Mouse (Mus musculus) spleen, adult 2 months (tissue): ENCODE measurements at regions not wholly inside any gene's neighbourhood (a gene's known extent, or its start where the extent isn't known, plus 50 kb on each side); places are given as distances from the start of the nearest gene placed in this dataset.
A peak's percentile ranks its signal among the peaks of the same experiment; 100 is the strongest.

ENCODE experiments used
- DNase-seq, 2 experiments: peaks; one replicate each; pipeline versions ENCODE4 v3.0.0 to v3.0.0-alpha.2; 2012 to 2021; ENCODE audit warnings: low spot score in 2 of 2, low read depth in 1 of 2
- H3K27ac ChIP-seq: fragments of 200-500 bp; 2 replicates; pipeline ENCODE4 v1.5.1; 2012; ENCODE audit warnings: low read length, inconsistent platforms; ENCODE audit not compliant: insufficient read depth
- H3K27me3 ChIP-seq: fragments of 200-500 bp; 2 replicates; pipeline ENCODE4 v1.6.1; 2012; ENCODE audit warnings: mild to moderate bottlenecking, moderate library complexity, low read length, inconsistent platforms; ENCODE audit not compliant: control insufficient read depth, insufficient read depth
- H3K36me3 ChIP-seq: fragments of 200-500 bp; 2 replicates; pipeline ENCODE4 v1.6.1; 2012; ENCODE audit warnings: mild to moderate bottlenecking, low read length, inconsistent platforms; ENCODE audit not compliant: control insufficient read depth, insufficient read depth
- H3K4me1 ChIP-seq: fragments of 200-500 bp; 2 replicates; pipeline ENCODE4 v1.6.1; 2011; ENCODE audit warnings: inconsistent platforms; ENCODE audit not compliant: control insufficient read depth, insufficient read depth, insufficient read length
- H3K4me3 ChIP-seq: fragments of 200-500 bp; 2 replicates; pipeline ENCODE4 v1.5.1; 2011; ENCODE audit warnings: mild to moderate bottlenecking, inconsistent platforms; ENCODE audit not compliant: insufficient read depth, insufficient read length; ENCODE audit errors: extremely low read depth
- CTCF ChIP-seq: fragments of 200-500 bp; IDR thresholded peaks from 2 replicates; pipeline ENCODE4 v1.5.1; 2011; ENCODE audit warnings: mild to moderate bottlenecking, inconsistent platforms; ENCODE audit not compliant: insufficient read depth, insufficient read length, insufficient replicate concordance; ENCODE audit errors: extremely low read depth
- POLR2A ChIP-seq: fragments of 200-500 bp; IDR thresholded peaks from 2 replicates; pipeline ENCODE4 v1.6.1; 2011; ENCODE audit warnings: low read depth, low read length, inconsistent platforms
- WGBS: fragments of 180-500 bp; shearing (Covaris S2); methylation state at CpG from one replicate; pipeline ENCODE4 v1.1.7; 2018; 5-methylcytosine and 5-hydroxymethylcytosine counted together

GRCm38 (mm10) chr11:32136066-32136465, 64.0 kb downstream of the Il9r start:
- Histone ChIP-seq H3K4me3 (no peak overlapping the region), H3K4me1 (no peaks in the 10 kb centered on the region), H3K36me3 (no peaks in the 10 kb centered on the region), H3K27ac (no peak overlapping the region), H3K27me3 (no peaks in the 10 kb centered on the region)
- no peak for DNase-seq
- whole genome bisulfite sequencing = 81% methylated on average over 5 of the region's 5 CpGs
- TF ChIP-seq POLR2A = no peak
- TF ChIP-seq CTCF = no peak

- H3K4me3 ChIP-seq = no peak overlapping the region
- DNase-seq = no peak
- no peaks in the 10 kb centered on the region for H3K4me1 ChIP-seq
- no peak for TF ChIP-seq POLR2A
- TF ChIP-seq CTCF = no peak
- H3K27ac ChIP-seq = no peak overlapping the region
- no peaks in the 10 kb centered on the region for H3K27me3 ChIP-seq
- WGBS = 88% methylated on average over 7 of the region's 7 CpGs
- no peaks in the 10 kb centered on the region for H3K36me3 ChIP-seq
Observed at GRCm38 (mm10) chr11:32133996-32134395, 66.1 kb downstream of the Il9r start.

- 56% methylated on average over 3 of the region's 3 CpGs for WGBS
- TF ChIP-seq CTCF (no peak), POLR2A (no peak)
- no peak overlapping the region for H3K4me3 ChIP-seq
- H3K4me1 ChIP-seq = no peaks in the 10 kb centered on the region
- no peaks in the 10 kb centered on the region for H3K36me3 ChIP-seq
- no peaks in the 10 kb centered on the region for H3K27me3 ChIP-seq
- no peak overlapping the region for H3K27ac ChIP-seq
- peak in 1 of 2 experiments; percentile 28 for DNase-seq
Observed at GRCm38 (mm10) chr11:32132008-32132615, 68.0 kb downstream of the Il9r start.

GRCm38 (mm10) chr11:32128551-32128950, 71.5 kb downstream of the Il9r start:
- TF ChIP-seq CTCF = no peak
- no peak for TF ChIP-seq POLR2A
- DNase-seq = no peak
- Histone ChIP-seq H3K36me3 (no peaks in the 10 kb centered on the region), H3K4me1 (peaks cover 7% of the 10 kb centered on the region; the same call in 1 of the 2 replicates), H3K4me3 (no peak overlapping the region), H3K27ac (no peak overlapping the region), H3K27me3 (no peaks in the 10 kb centered on the region)
- 75% methylated on average over 7 of the region's 7 CpGs for WGBS

GRCm38 (mm10) chr11:32128018-32128417, 72.1 kb downstream of the Il9r start:
- Histone ChIP-seq H3K27me3 (no peaks in the 10 kb centered on the region), H3K4me3 (no peak overlapping the region), H3K4me1 (peaks cover 7% of the 10 kb centered on the region; the same call in 1 of the 2 replicates), H3K36me3 (no peaks in the 10 kb centered on the region), H3K27ac (no peak overlapping the region)
- WGBS = 83% methylated on average over 3 of the region's 3 CpGs
- TF ChIP-seq CTCF (no peak), POLR2A (no peak)
- no peak for DNase-seq

GRCm38 (mm10) chr11:32127401-32127817, 72.7 kb downstream of the Il9r start:
- TF ChIP-seq CTCF = no peak
- no peak for TF ChIP-seq POLR2A
- no peak overlapping the region for H3K4me3 ChIP-seq
- peaks cover 7% of the 10 kb centered on the region; the same call in 1 of the 2 replicates for H3K4me1 ChIP-seq
- no peak overlapping the region for H3K27ac ChIP-seq
- WGBS = 83% methylated on average over 7 of the region's 7 CpGs
- DNase-seq = no peak
- H3K27me3 ChIP-seq = no peaks in the 10 kb centered on the region
- H3K36me3 ChIP-seq = no peaks in the 10 kb centered on the region

- TF ChIP-seq POLR2A = no peak
- TF ChIP-seq CTCF = no peak
- DNase-seq = no peak
- 80% methylated on average over 1 of the region's 1 CpGs for WGBS
- peaks cover 7% of the 10 kb centered on the region; the same call in 1 of the 2 replicates for H3K4me1 ChIP-seq
- H3K4me3 ChIP-seq = no peak overlapping the region
- no peaks in the 10 kb centered on the region for H3K36me3 ChIP-seq
- H3K27ac ChIP-seq = 0 out of 2 replicates have a peak overlapping the region, but pooled peaks have one; percentile 53
- H3K27me3 ChIP-seq = no peaks in the 10 kb centered on the region
Observed at GRCm38 (mm10) chr11:32126786-32127185, 73.3 kb downstream of the Il9r start.
